ENCODE assay signal across 12 mouse cellular contexts in genomic region chr10:86337239-86337638, GRCm38 (mm10).
"Had no signal": no experiment of that assay in that cellular context is flagged by ENCODE, and none has a peak within 500 bp of the region (broad histone marks: within the 10 kb centered on the region; RNA-seq: fewer than 3 reads in every experiment).

No protein-coding gene starts in this region.

- H3K27me3 ChIP-seq: limb, embryonic 13.5 days; liver, embryonic 15.5 days; midbrain, embryonic 13.5 days; stomach, embryonic 15.5 days had no signal

- H3K27ac ChIP-seq: layer of hippocampus, adult 2 months; limb, embryonic 13.5 days; liver, embryonic 15.5 days; midbrain, embryonic 13.5 days; stomach, embryonic 15.5 days had no signal

- H3K9me3 ChIP-seq: limb, embryonic 13.5 days; liver, embryonic 15.5 days; midbrain, embryonic 13.5 days; stomach, embryonic 15.5 days had no signal

- H3K4me2 ChIP-seq: limb, embryonic 13.5 days; liver, embryonic 11.5 days; liver, embryonic 15.5 days; midbrain, embryonic 13.5 days; stomach, embryonic 15.5 days had no signal

- H3K4me3 ChIP-seq: layer of hippocampus, adult 2 months; limb, embryonic 13.5 days; liver, embryonic 15.5 days; midbrain, embryonic 13.5 days; stomach, embryonic 15.5 days had no signal

- DNase-seq: kidney, adult 9 months; kidney, postnatal 10 days; kidney, postnatal 4 days; right cerebral cortex, postnatal 14 days; thymus, postnatal 4 days had no signal

- ATAC-seq: intestine, postnatal 0 days; midbrain, embryonic 13.5 days had no signal

- H3K36me3 ChIP-seq: liver, embryonic 15.5 days; midbrain, embryonic 13.5 days; stomach, embryonic 15.5 days had no signal

- H3K9ac ChIP-seq: limb, embryonic 13.5 days; liver, embryonic 15.5 days; midbrain, embryonic 13.5 days; stomach, embryonic 15.5 days had no signal
